Mouse (Mus musculus) heart, embryonic 13.5 days (tissue): ENCODE measurements around the gene Rims4. TPM values are rescaled to one million over a fixed set of nuclear protein-coding genes. Genes with fewer than 3 reads are reported as not detected.

Experiments
- ATAC-seq: fragments of 200-750 bp; cut with Nextera tagmentation; 2 replicates; pipeline ENCODE4 v1.8.0; 2017; ENCODE audit warnings: moderate TSS enrichment; ENCODE audit not compliant: insufficient number of reproducible peaks, low FRiP score, low TSS enrichment; ENCODE audit errors: extremely low read depth
- H3K27ac ChIP-seq: fragments of 300-500 bp; sonication (generic); replicated peaks from 2 replicates; pipeline ENCODE4 v1.5.1; 2015; ENCODE audit warnings: moderate library complexity, mild to moderate bottlenecking, inconsistent platforms
- H3K27me3 ChIP-seq: fragments of 300-500 bp; sonication (generic); replicated peaks from 2 replicates; pipeline ENCODE4 v1.6.1; 2015; ENCODE audit warnings: mild to moderate bottlenecking, inconsistent platforms
- H3K36me3 ChIP-seq: fragments of 300-500 bp; sonication (generic); 2 replicates; pipeline ENCODE4 v1.6.1; 2015; ENCODE audit warnings: mild to moderate bottlenecking, inconsistent platforms
- H3K4me1 ChIP-seq: fragments of 300-500 bp; sonication (generic); 2 replicates; pipeline ENCODE4 v1.6.1; 2015; ENCODE audit warnings: inconsistent platforms
- H3K4me2 ChIP-seq: fragments of 300-500 bp; sonication (generic); 2 replicates; pipeline ENCODE4 v1.6.1; 2015; ENCODE audit warnings: inconsistent platforms, mild to moderate bottlenecking, moderate library complexity
- H3K4me3 ChIP-seq: fragments of 300-500 bp; sonication (generic); 2 replicates; pipeline ENCODE4 v1.5.1; 2015; ENCODE audit warnings: moderate library complexity, mild to moderate bottlenecking, inconsistent platforms
- H3K9ac ChIP-seq: fragments of 300-500 bp; sonication (generic); 2 replicates; pipeline ENCODE4 v1.6.1; 2015; ENCODE audit warnings: inconsistent platforms, mild to moderate bottlenecking, moderate library complexity
- H3K9me3 ChIP-seq: fragments of 300-500 bp; sonication (generic); 2 replicates; pipeline ENCODE4 v1.6.1; 2016; ENCODE audit warnings: inconsistent platforms
- WGBS: fragments of 180-500 bp; shearing (Covaris S2); methylation state at CpG from one replicate; pipeline ENCODE4 v1.1.7; 2015; ENCODE audit warnings: mixed read lengths; 5-methylcytosine and 5-hydroxymethylcytosine counted together
- polyA plus RNA-seq: library from polyadenylated mRNA; unstranded; fragments of >200 nt; fragmentation: Nextera tagmentation; extraction: Ambion mirVana; gene quantifications from 2 replicates; pipeline ENCODE4 v1.2.1, GENCODE M21; 2015

Gene Rims4
- polyA plus RNA-seq = 0.21 and 0.46 TPM in 2 replicates

GRCm38 (mm10) chr2:163918317-163919258 lies at the start of gene Rims4:
Rims4 (minus strand) TSS chr2:163918683.
- H3K9ac ChIP-seq = peak within 1 kb of the TSS; percentile 81
- peak within 1 kb of the TSS; percentile 69 for H3K4me3 ChIP-seq
- H3K27ac ChIP-seq = no peak within 1 kb of the TSS
- peaks cover 19% of the 10 kb centered on the region for H3K4me1 ChIP-seq
- H3K36me3 ChIP-seq = no peaks in the 10 kb centered on the region
- WGBS = under 1% methylated on average over 86 of the region's 115 CpGs
- H3K4me2 ChIP-seq = peak within 1 kb of the TSS; percentile 97
- ATAC-seq = no peak; the same call in 1 of the 2 replicates
- H3K9me3 ChIP-seq = no peaks in the 10 kb centered on the region
- peaks cover 91% of the 10 kb centered on the region for H3K27me3 ChIP-seq

DNA sequence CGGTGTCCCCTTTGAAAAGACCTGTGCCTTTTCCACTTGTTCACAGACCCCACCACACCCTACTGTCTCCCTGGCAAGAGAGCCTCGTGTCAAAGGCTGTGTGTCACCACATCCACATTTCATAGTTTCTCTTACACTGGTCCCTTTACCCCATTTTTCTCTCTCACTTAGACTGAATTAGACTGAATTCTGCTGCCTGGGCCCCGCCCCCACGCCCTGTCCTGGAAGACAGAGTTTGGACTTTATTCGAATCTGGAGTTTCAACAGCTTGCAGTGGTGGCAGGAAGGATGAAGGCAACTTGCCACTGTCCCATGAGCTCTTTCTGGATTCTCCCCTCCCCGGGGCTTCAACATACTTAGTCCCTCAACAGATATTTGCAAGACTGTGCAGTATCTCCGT lies 47.2 kb upstream of the Rims4 start:
- Histone ChIP-seq H3K27ac (no peak overlapping the region), H3K36me3 (no peaks in the 10 kb centered on the region), H3K4me2 (no peak overlapping the region), H3K9me3 (no peaks in the 10 kb centered on the region), H3K4me3 (no peak overlapping the region), H3K27me3 (peaks cover 12% of the 10 kb centered on the region), H3K9ac (no peak overlapping the region), H3K4me1 (no peaks in the 10 kb centered on the region)
- no peak for ATAC-seq
- 63% methylated on average over 7 of the region's 7 CpGs for WGBS

DNA sequence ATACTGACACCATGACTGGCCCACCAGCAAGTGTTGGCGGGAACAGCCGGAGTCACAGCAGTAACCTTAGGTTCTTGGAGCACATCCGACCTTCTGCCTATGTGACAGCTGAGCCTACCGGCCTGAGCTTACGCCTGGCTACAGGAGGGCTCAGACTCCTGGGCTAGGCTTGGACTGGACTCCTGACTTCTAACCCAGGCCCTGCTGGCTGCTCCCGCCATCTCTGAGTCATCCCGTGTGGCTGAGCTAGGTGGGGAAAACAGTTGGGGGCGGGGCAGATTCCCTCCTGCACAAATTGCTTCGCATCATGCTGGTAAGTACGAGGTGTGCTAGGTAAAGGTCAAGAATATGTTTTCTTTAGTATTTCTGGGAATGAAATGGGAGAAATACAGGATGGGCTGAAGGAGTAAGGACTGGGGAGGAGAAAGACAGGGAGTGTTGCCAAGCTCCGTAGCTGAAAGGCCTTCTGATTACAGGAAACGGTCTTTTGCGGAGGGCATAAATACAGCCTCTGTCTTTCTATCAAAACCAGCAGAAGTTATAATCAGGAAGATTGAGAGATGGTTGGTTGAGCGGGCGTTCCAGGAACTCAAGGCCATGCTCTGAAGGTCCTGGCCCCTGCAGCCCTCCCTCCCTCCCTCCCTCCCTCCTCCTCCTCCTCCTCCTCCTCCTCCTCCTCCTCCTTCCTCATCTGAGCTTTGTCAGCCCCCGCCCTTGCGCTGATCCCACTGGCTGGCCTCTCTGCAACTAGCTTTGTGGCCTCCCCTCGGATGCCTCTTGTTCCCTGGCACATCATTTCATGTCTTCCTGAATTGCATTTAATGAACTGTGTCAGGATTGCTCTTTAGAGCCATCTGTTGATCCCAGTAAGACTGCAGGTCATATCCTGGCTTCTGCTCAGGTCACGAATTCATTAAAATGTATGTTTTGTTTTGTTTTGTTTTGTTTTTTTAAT lies 46.4 kb upstream of the Rims4 start:
- Histone ChIP-seq H3K36me3 (no peaks in the 10 kb centered on the region), H3K27me3 (peaks cover 12% of the 10 kb centered on the region), H3K4me2 (no peak overlapping the region), H3K27ac (no peak overlapping the region), H3K4me1 (no peaks in the 10 kb centered on the region), H3K9ac (no peak overlapping the region), H3K4me3 (no peak overlapping the region), H3K9me3 (no peaks in the 10 kb centered on the region)
- 61% methylated on average over 17 of the region's 19 CpGs for WGBS
- ATAC-seq = no peak

GRCm38 (mm10) chr2:163953622-163954310 lies 35.3 kb upstream of the Rims4 start:
- Histone ChIP-seq H3K9ac (no peak overlapping the region), H3K36me3 (no peaks in the 10 kb centered on the region), H3K9me3 (peaks cover 7% of the 10 kb centered on the region; the same call in 1 of the 2 replicates), H3K4me2 (no peak overlapping the region), H3K4me1 (no peaks in the 10 kb centered on the region), H3K4me3 (no peak overlapping the region), H3K27ac (no peak overlapping the region), H3K27me3 (peaks cover 19% of the 10 kb centered on the region)
- WGBS = 73% methylated on average over 7 of the region's 7 CpGs
- ATAC-seq = no peak

DNA sequence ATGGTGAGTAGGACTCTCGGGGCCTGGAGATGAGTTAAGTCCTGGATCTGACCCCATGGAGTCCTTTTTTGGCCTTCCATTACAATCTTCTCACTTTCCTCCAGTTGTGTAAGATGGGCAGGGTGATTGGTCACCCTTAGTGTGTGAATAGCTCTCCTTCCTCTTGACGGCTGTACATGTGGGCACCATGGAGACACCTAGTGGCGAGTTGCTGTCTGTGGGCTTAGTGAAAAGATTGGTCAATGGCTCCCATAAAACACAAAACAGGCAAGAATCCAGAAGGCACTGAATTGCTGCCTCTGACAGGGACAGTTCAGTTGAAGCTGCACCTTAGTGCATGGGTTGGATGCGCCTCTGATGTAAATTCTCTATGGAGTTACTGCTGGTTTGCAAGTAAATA lies 33.3 kb upstream of the Rims4 start:
- WGBS = 17% methylated on average over 4 of the region's 4 CpGs
- Histone ChIP-seq H3K4me2 (no peak overlapping the region), H3K36me3 (no peaks in the 10 kb centered on the region), H3K4me1 (0 out of 2 replicates have a peak, but pooled peaks cover 4% of the 10 kb centered on the region), H3K4me3 (no peak overlapping the region), H3K9me3 (no peaks in the 10 kb centered on the region), H3K27me3 (peaks cover 28% of the 10 kb centered on the region), H3K9ac (no peak overlapping the region), H3K27ac (no peak overlapping the region)
- ATAC-seq = no peak

DNA sequence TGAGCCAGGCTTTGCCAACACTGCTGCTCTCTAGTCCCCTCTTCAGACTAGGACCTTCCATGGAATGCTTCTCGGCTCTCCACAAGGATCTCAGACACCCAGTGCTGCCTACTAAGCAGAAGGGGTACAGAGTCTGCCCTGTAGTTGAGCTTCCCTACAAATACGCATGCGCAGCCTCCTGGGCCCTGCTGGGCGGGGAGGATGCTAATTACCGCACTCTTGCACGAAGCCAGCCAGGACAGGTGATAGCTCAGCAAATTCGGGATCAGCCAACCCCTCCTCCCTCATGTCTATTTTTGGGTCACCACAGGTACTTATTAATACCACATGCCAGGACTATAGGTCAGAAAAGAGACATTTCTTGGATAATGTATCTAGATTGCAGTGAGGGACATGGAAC lies 29.5 kb upstream of the Rims4 start:
- H3K27ac ChIP-seq = no peak overlapping the region
- H3K9ac ChIP-seq = no peak overlapping the region
- H3K27me3 ChIP-seq = peaks cover 21% of the 10 kb centered on the region
- no peak overlapping the region for H3K4me2 ChIP-seq
- ATAC-seq = no peak
- no peak overlapping the region for H3K4me3 ChIP-seq
- no peaks in the 10 kb centered on the region for H3K9me3 ChIP-seq
- peaks cover 14% of the 10 kb centered on the region for H3K4me1 ChIP-seq
- no peaks in the 10 kb centered on the region for H3K36me3 ChIP-seq
- WGBS = 71% methylated on average over 7 of the region's 7 CpGs

DNA sequence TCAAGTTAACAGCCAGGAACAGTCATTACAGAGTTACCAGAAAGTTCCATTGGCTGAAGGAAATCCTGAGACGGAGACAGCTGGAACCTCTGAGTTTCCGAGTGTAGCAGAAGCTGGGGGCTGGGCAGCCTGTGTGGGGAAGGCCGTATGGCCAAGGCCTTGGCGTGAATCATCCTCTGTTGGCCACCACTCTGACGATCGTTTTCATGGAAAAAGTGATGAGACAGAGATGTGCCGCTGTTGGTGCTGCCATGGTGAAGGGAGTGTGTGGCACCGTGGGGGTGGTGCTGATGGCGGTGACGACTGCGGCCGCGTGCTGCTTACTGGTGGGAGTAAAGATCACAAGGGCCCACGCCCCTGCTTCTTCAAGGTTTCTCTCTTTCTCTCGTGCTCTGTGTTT lies 27.7 kb upstream of the Rims4 start:
- H3K4me3 ChIP-seq = no peak overlapping the region
- peaks cover 21% of the 10 kb centered on the region for H3K27me3 ChIP-seq
- H3K4me1 ChIP-seq = peaks cover 18% of the 10 kb centered on the region
- 59% methylated on average over 15 of the region's 15 CpGs for WGBS
- H3K9ac ChIP-seq = no peak overlapping the region
- H3K27ac ChIP-seq = no peak overlapping the region
- H3K9me3 ChIP-seq = no peaks in the 10 kb centered on the region
- ATAC-seq = no peak
- no peak overlapping the region for H3K4me2 ChIP-seq
- no peaks in the 10 kb centered on the region for H3K36me3 ChIP-seq

GRCm38 (mm10) chr2:163944511-163944910 lies 26.0 kb upstream of the Rims4 start:
- H3K9me3 ChIP-seq = no peaks in the 10 kb centered on the region
- no peak overlapping the region for H3K27ac ChIP-seq
- peaks cover 22% of the 10 kb centered on the region for H3K4me1 ChIP-seq
- H3K4me3 ChIP-seq = no peak overlapping the region
- H3K36me3 ChIP-seq = no peaks in the 10 kb centered on the region
- 66% methylated on average over 8 of the region's 8 CpGs for WGBS
- ATAC-seq = no peak
- H3K9ac ChIP-seq = no peak overlapping the region
- peaks cover 9% of the 10 kb centered on the region for H3K27me3 ChIP-seq
- no peak overlapping the region for H3K4me2 ChIP-seq

DNA sequence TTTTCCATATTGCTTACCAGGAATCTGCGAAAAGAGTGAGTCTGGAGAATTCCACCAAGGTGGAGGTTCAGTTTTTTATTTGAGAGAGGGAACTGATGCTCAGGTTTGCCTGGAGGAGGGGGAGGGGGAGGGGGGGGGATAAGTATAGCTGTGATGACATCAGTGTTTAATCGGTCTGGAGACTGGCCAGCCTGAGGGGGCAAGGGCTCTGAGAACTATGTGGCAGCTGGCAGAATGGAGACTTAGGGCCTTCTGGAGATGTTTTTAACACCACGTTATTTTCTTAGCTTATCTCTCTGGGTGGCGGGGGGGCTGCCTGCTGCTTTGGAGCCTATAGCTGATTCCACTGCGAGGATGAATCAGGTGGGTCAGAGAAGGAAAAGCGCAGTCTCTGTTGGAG lies 24.6 kb upstream of the Rims4 start:
- no peak overlapping the region for H3K27ac ChIP-seq
- 0 out of 2 replicates have a peak, but pooled peaks cover 6% of the 10 kb centered on the region for H3K27me3 ChIP-seq
- no peak overlapping the region for H3K9ac ChIP-seq
- WGBS = 26% methylated on average over 6 of the region's 6 CpGs
- H3K4me3 ChIP-seq = no peak overlapping the region
- H3K9me3 ChIP-seq = no peaks in the 10 kb centered on the region
- H3K4me2 ChIP-seq = no peak overlapping the region
- ATAC-seq = no peak
- peaks cover 26% of the 10 kb centered on the region for H3K4me1 ChIP-seq
- H3K36me3 ChIP-seq = no peaks in the 10 kb centered on the region

GRCm38 (mm10) chr2:163939522-163939921 lies 21.0 kb upstream of the Rims4 start:
- H3K36me3 ChIP-seq = no peaks in the 10 kb centered on the region
- H3K27me3 ChIP-seq = peaks cover 11% of the 10 kb centered on the region
- WGBS = 17% methylated on average over 8 of the region's 8 CpGs
- peaks cover 21% of the 10 kb centered on the region for H3K4me1 ChIP-seq
- H3K9ac ChIP-seq = peak overlapping the region; percentile 28; the same call in 1 of the 2 replicates
- peak overlapping the region; percentile 34 for H3K4me3 ChIP-seq
- no peaks in the 10 kb centered on the region for H3K9me3 ChIP-seq
- no peak overlapping the region for H3K27ac ChIP-seq
- H3K4me2 ChIP-seq = peak overlapping the region; percentile 62
- no peak for ATAC-seq

DNA sequence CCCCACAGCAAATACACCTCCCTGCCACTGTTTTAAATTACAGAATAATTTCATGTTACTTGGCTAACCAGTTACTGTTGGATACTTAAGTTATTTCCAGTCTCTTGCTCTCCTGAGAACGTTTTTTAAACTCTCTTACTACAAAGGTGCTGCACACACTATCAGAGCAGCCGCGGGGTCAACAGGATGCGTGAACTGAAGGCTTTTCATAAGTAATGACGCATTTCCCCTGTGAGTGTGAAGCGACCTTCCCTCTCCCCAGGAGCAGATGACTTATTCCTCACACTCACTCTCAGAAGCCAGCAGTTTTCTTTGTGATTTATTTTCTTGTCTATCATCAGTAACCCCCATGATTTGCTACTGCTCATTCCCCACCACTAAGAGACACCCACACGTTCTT lies 13.7 kb upstream of the Rims4 start:
- Histone ChIP-seq H3K4me2 (no peak overlapping the region), H3K27ac (no peak overlapping the region), H3K4me1 (no peaks in the 10 kb centered on the region; the same call in 1 of the 2 replicates), H3K4me3 (no peak overlapping the region), H3K36me3 (no peaks in the 10 kb centered on the region), H3K9ac (no peak overlapping the region), H3K9me3 (no peaks in the 10 kb centered on the region), H3K27me3 (peaks cover 9% of the 10 kb centered on the region)
- 25% methylated on average over 7 of the region's 7 CpGs for WGBS
- no peak for ATAC-seq
